Mouse (Mus musculus): Measurements from ENCODE around the gene Tph1.
A peak's percentile ranks its signal among the peaks of the same experiment; 100 is the strongest.
"Not testable (repeated sequence)": the region's sequence is repeated elsewhere in the genome, so short reads cannot be mapped to it uniquely, and the experiment has no call there.

Gene Tph1

GRCm38 (mm10) chr7:46672160-46672672, at the start of gene Tph1:
TSS of gene Tph1 (minus strand) at chr7:46672537.
- DNase-seq (ENCODE audit: low spot score), result no peak

GRCm38 (mm10) chr7:46720460-46720859, 48.1 kb upstream of the Tph1 start:
- DNase-seq (ENCODE audit: low spot score), result no peak

- no peak for DNase-seq (ENCODE audit: low spot score)
These were observed 47.2 kb upstream of the Tph1 start for GRCm38 (mm10) chr7:46719526-46719925.

- no peak for DNase-seq (ENCODE audit: low spot score)
These were observed 46.4 kb upstream of the Tph1 start for GRCm38 (mm10) chr7:46718591-46719270.

GRCm38 (mm10) chr7:46716897-46717296, 44.6 kb upstream of the Tph1 start:
- no peak for DNase-seq (ENCODE audit: low spot score)

- no peak for DNase-seq (ENCODE audit: low spot score)
These were observed 43.3 kb upstream of the Tph1 start, which contains the start of gene Saa3 for GRCm38 (mm10) chr7:46715600-46715999. TSS of gene Saa3 (minus strand) at chr7:46715700.

GRCm38 (mm10) chr7:46714518-46714917, 42.2 kb upstream of the Tph1 start:
- peak; percentile 62 for DNase-seq (ENCODE audit: low spot score)

GRCm38 (mm10) chr7:46712250-46712649, 39.9 kb upstream of the Tph1 start:
- no peak for DNase-seq (ENCODE audit: low spot score)

- peak; percentile 89 for DNase-seq (ENCODE audit: low spot score)
These were observed 38.1 kb upstream of the Tph1 start, which contains the start of gene Saal1 for GRCm38 (mm10) chr7:46710390-46710844. TSS of gene Saal1 (minus strand) at chr7:46710680.

- no peak for DNase-seq (ENCODE audit: low spot score)
These were observed 28.2 kb upstream of the Tph1 start for GRCm38 (mm10) chr7:46700521-46701025.

- no peak for DNase-seq (ENCODE audit: low spot score)
These were observed 24.4 kb upstream of the Tph1 start for GRCm38 (mm10) chr7:46696754-46697153.

- peak; percentile 15 for DNase-seq (ENCODE audit: low spot score)
These were observed 14.5 kb upstream of the Tph1 start for GRCm38 (mm10) chr7:46686827-46687226.

GRCm38 (mm10) chr7:46680732-46681131, 8.4 kb upstream of the Tph1 start:
- no peak for DNase-seq (ENCODE audit: low spot score)

GRCm38 (mm10) chr7:46679044-46679443, 6.7 kb upstream of the Tph1 start:
- not testable (repeated sequence) for DNase-seq (ENCODE audit: low spot score)

GRCm38 (mm10) chr7:46678417-46678816, 6.1 kb upstream of the Tph1 start:
- DNase-seq (ENCODE audit: low spot score), result no peak

- no peak for DNase-seq (ENCODE audit: low spot score)
These were observed 4.5 kb upstream of the Tph1 start for GRCm38 (mm10) chr7:46676808-46677360.

- DNase-seq (ENCODE audit: low spot score), result no peak
These were observed 3.5 kb upstream of the Tph1 start for GRCm38 (mm10) chr7:46675886-46676285.

- DNase-seq (ENCODE audit: low spot score), result no peak
These were observed 2.7 kb upstream of the Tph1 start for GRCm38 (mm10) chr7:46675061-46675460.

GRCm38 (mm10) chr7:46667256-46667655, 5.1 kb downstream of the Tph1 start:
- no peak for DNase-seq (ENCODE audit: low spot score)

GRCm38 (mm10) chr7:46665236-46665635, 7.1 kb downstream of the Tph1 start:
- no peak for DNase-seq (ENCODE audit: low spot score)

- DNase-seq (ENCODE audit: low spot score), result no peak
These were observed 10.7 kb downstream of the Tph1 start for GRCm38 (mm10) chr7:46661591-46662090.

GRCm38 (mm10) chr7:46652279-46652678, 20.1 kb downstream of the Tph1 start:
- no peak for DNase-seq (ENCODE audit: low spot score)

- DNase-seq (ENCODE audit: low spot score), result not testable (repeated sequence)
These were observed 22.1 kb downstream of the Tph1 start for GRCm38 (mm10) chr7:46650231-46650630.
